In the genomic region with DNA sequence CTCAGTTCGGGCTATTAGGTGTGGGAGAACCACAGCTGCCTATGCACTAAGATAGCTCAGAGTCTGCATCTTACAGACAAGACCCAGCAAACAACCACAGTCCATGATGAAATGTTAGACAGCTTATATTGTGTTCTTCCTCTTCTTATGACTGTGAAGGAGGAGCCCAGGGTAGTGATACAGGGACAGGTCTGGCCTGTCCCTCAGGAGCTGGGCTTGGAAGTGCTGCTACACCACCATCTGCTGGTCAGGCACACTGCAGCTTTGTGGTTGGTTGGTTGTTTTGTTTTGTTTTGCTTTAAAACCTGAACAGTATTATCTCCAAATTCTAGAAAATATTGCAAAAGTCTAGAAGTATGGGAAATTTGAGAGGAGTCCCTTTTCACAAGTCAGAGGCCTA, we compare ENCODE assay signal across 8 mouse cellular contexts. TPM values are rescaled to one million over a fixed set of nuclear protein-coding genes. Genes with fewer than 3 reads are reported as not detected.
DNase-seq lines count a peak whose midpoint lies in the region; ATAC-seq and TF ChIP-seq lines count a peak whose summit lies in the region.

No protein-coding gene starts in this region.

- H3K79me2 ChIP-seq in MEL (ENCODE audit: control insufficient read depth, insufficient read depth, low read length, poor library complexity), result no peaks in the 10 kb centered on the region

- no peak for TF ChIP-seq POLR2A in MEL (IDR thresholded peaks at IDR 0.05; ENCODE audit: control insufficient read depth in 1 of 2, insufficient read depth in 1 of 2, low read depth in 1 of 2, low read length in 2 of 2, poor library complexity in 1 of 2)

- no peak overlapping the region for H3K4me2 ChIP-seq in lung, embryonic 14.5 days
- no peak overlapping the region for H3K4me2 ChIP-seq in hindbrain, embryonic 11.5 days (replicated peaks; ENCODE audit: low read depth, low read length)

- no peaks in the 10 kb centered on the region for H3K27me3 ChIP-seq in MEL (ENCODE audit: control insufficient read depth in 1 of 2, insufficient read depth in 2 of 2, low read length in 2 of 2)
- H3K27me3 ChIP-seq in lung, embryonic 14.5 days (ENCODE audit: insufficient read depth, low read length), result no peaks in the 10 kb centered on the region
- H3K27me3 ChIP-seq in hindbrain, embryonic 11.5 days (ENCODE audit: control insufficient read depth, insufficient read depth, low read length), result no peaks in the 10 kb centered on the region

- TF ChIP-seq RAD21 in MEL (IDR thresholded peaks at IDR 0.05; ENCODE audit: low read depth, low read length), result peak; percentile 30

- no peaks in the 10 kb centered on the region; a peak in 1 of 4 replicates for H3K4me1 ChIP-seq in MEL (ENCODE audit: control insufficient read depth in 1 of 2, insufficient read depth in 2 of 2, low read length in 2 of 2)
- H3K4me1 ChIP-seq in lung, embryonic 14.5 days (ENCODE audit: insufficient read depth), result no peaks in the 10 kb centered on the region
- no peaks in the 10 kb centered on the region for H3K4me1 ChIP-seq in hindbrain, embryonic 11.5 days (replicated peaks; ENCODE audit: control insufficient read depth, insufficient read depth, low read length)

- DNase-seq in kidney, adult 9 months, result peak; percentile 30
- no peak for DNase-seq in kidney, adult 11 months
- DNase-seq in MEL (ENCODE audit: low read depth, low spot score), result peak; percentile 26
- peak; percentile 50 for DNase-seq in fibroblast of lung, adult 2 months (ENCODE audit: low read depth)
- DNase-seq in lung, embryonic 14.5 days, result peak; percentile 42
- no peak for DNase-seq in hindbrain, embryonic 11.5 days (ENCODE audit: low spot score)
- no peak for DNase-seq in cerebellum, adult 11 months

- H3K27ac ChIP-seq in MEL (ENCODE audit: control insufficient read depth, low read depth, low read length), result no peak overlapping the region
- no peak overlapping the region for H3K27ac ChIP-seq in lung, embryonic 14.5 days (ENCODE audit: low read depth)
- no peak overlapping the region for H3K27ac ChIP-seq in hindbrain, embryonic 11.5 days (ENCODE audit: low read depth, low read length)

- H3K36me3 ChIP-seq in MEL (ENCODE audit: control insufficient read depth in 1 of 2, insufficient read depth in 2 of 2, low read length in 2 of 2), result no peaks in the 10 kb centered on the region
- H3K36me3 ChIP-seq in lung, embryonic 14.5 days (ENCODE audit: insufficient read depth), result no peaks in the 10 kb centered on the region
- no peaks in the 10 kb centered on the region for H3K36me3 ChIP-seq in hindbrain, embryonic 11.5 days (ENCODE audit: control insufficient read depth, insufficient read depth, low read length)

- TF ChIP-seq CTCF in MEL (IDR thresholded peaks at IDR 0.05 in 2 of 3, conservative IDR thresholded peaks at IDR 0.05 in 1 of 3; ENCODE audit: control insufficient read depth in 1 of 3, insufficient read depth in 1 of 3, low read depth in 2 of 3, low read length in 3 of 3, poor library complexity in 1 of 3, severe bottlenecking in 1 of 3), result peak in 2 of 3 experiments; percentile 12 to 27; a peak in 2 of 6 replicates
- TF ChIP-seq CTCF in lung, embryonic 14.5 days (IDR thresholded peaks at IDR 0.05; ENCODE audit: low read depth), result peak; percentile 51

- WGBS in lung, embryonic 14.5 days, result 71% methylated on average over 1 of the region's 1 CpGs
- WGBS in hindbrain, embryonic 11.5 days, result 100% methylated on average over 1 of the region's 1 CpGs

- no peak overlapping the region for H3K9ac ChIP-seq in MEL (ENCODE audit: control insufficient read depth, low read depth, low read length, poor library complexity, severe bottlenecking)
- no peak overlapping the region for H3K9ac ChIP-seq in lung, embryonic 14.5 days
- no peak overlapping the region for H3K9ac ChIP-seq in hindbrain, embryonic 11.5 days (ENCODE audit: low read depth, low read length)

- no peaks in the 10 kb centered on the region for H3K9me3 ChIP-seq in MEL (replicated peaks; ENCODE audit: insufficient read depth, low read length)
- H3K9me3 ChIP-seq in lung, embryonic 14.5 days (ENCODE audit: low read depth, low read length), result no peaks in the 10 kb centered on the region
- H3K9me3 ChIP-seq in hindbrain, embryonic 11.5 days (ENCODE audit: control insufficient read depth, low read length), result no peaks in the 10 kb centered on the region

- no peak for TF ChIP-seq EP300 in MEL (IDR thresholded peaks at IDR 0.05; ENCODE audit: low read depth in 1 of 2, low read length in 2 of 2)

- ATAC-seq in lung, embryonic 14.5 days (ENCODE audit: insufficient read depth), result no peak
- no peak for ATAC-seq in hindbrain, embryonic 11.5 days (ENCODE audit: low FRiP score)
- no peak for ATAC-seq in erythroid progenitor cell, adult 5-6 weeks (replicated peaks; ENCODE audit: low FRiP score, poor library complexity, severe bottlenecking)

- no peak overlapping the region for H3K4me3 ChIP-seq in MEL (ENCODE audit: control insufficient read depth in 1 of 2, insufficient read depth in 1 of 2, low read depth in 2 of 2, low read length in 2 of 2)
- H3K4me3 ChIP-seq in lung, embryonic 14.5 days (ENCODE audit: low read depth, low read length), result no peak overlapping the region
- H3K4me3 ChIP-seq in hindbrain, embryonic 11.5 days (ENCODE audit: low read depth, low read length), result no peak overlapping the region

TF ChIP-seq in MEL, 35 proteins besides CTCF, POLR2A, EP300 and RAD21:
- TF ChIP-seq NRF1 (IDR thresholded peaks at IDR 0.05; ENCODE audit: insufficient read depth, low read depth, low read length, poor library complexity, severe bottlenecking), result no peak
- no peak for TF ChIP-seq GATA1 (IDR thresholded peaks at IDR 0.05; ENCODE audit: low read depth, low read length)
- no peak for TF ChIP-seq TCF12 (IDR thresholded peaks at IDR 0.05; ENCODE audit: low read depth, low read length)
- TF ChIP-seq SMC3 (IDR thresholded peaks at IDR 0.05; ENCODE audit: low read depth, low read length), result peak; percentile 40; the same call in 1 of the 2 replicates

RNA-seq across cellular contexts. Expression of a gene that starts 38.2 kb away (rescaled TPM):
- total RNA-seq in MEL (2012; rRNA removed), result 2.8 and 3.1 TPM in 2 replicates
- 1 to 10 TPM in 1 of 2 experiments, not detected in 1; 6.1 TPM for polyA plus RNA-seq in MEL (2012; ENCODE audit: insufficient read depth in 1 of 2, insufficient read length in 2 of 2, low read depth in 1 of 2, low replicate concordance in 2 of 2, missing spikeins in 1 of 2)
- 9.3 and 10.7 TPM in 2 replicates for polyA plus RNA-seq in lung, embryonic 14.5 days (2014; fragmentation: Nextera tagmentation; extraction: Ambion mirVana)
- polyA plus RNA-seq in hindbrain, embryonic 11.5 days (2014; fragmentation: Nextera tagmentation; extraction: Ambion mirVana), result 9.4 and 16.8 TPM in 2 replicates
- total RNA-seq in erythroid progenitor cell, adult 5-6 weeks (2015; ENCODE audit: low replicate concordance), result 2.9 and 6.3 TPM in 2 replicates
- 0.30 and 0.51 TPM in 2 replicates for total RNA-seq in erythroid progenitor cell, adult 5-6 weeks (2017; ENCODE audit: low replicate concordance)

RNA-seq across cellular contexts. Expression of a gene that starts 38.2 kb away (rescaled TPM):
- total RNA-seq in MEL (2012; rRNA removed), result 20.8 and 28.1 TPM in 2 replicates
- polyA plus RNA-seq in MEL (2012; ENCODE audit: insufficient read depth in 1 of 2, insufficient read length in 2 of 2, low read depth in 1 of 2, low replicate concordance in 2 of 2, missing spikeins in 1 of 2), result 10 to 100 TPM in 1 of 2 experiments, not detected in 1; 24.0 TPM
- 19.5 and 21.0 TPM in 2 replicates for polyA plus RNA-seq in lung, embryonic 14.5 days (2014; fragmentation: Nextera tagmentation; extraction: Ambion mirVana)
- polyA plus RNA-seq in hindbrain, embryonic 11.5 days (2014; fragmentation: Nextera tagmentation; extraction: Ambion mirVana), result 19.2 and 22.3 TPM in 2 replicates
- total RNA-seq in erythroid progenitor cell, adult 5-6 weeks (2015; ENCODE audit: low replicate concordance), result 7.2 and 7.5 TPM in 2 replicates
- 1.4 and 4.8 TPM in 2 replicates for total RNA-seq in erythroid progenitor cell, adult 5-6 weeks (2017; ENCODE audit: low replicate concordance)

Comparison
In these comparisons a context has a peak if more than half of its experiments do, and no peak if none do; other contexts are left out.
1. DNase-seq: peak in kidney, adult 9 months (single experiment), MEL (single experiment), fibroblast of lung, adult 2 months (single experiment) and lung, embryonic 14.5 days (single experiment); none in kidney, adult 11 months (single experiment), hindbrain, embryonic 11.5 days (single experiment) and cerebellum, adult 11 months (single experiment).